Mouse (Mus musculus): ENCODE results near the gene Lrfn3. TPM values are rescaled to one million over a fixed set of nuclear protein-coding genes. Genes with fewer than 3 reads are reported as not detected.

The Lrfn3 gene
- polyA plus RNA-seq, 1 experiment from 2014 or later: 8.1 TPM

GRCm38 (mm10) chr7:30336384-30336783 lies 26.2 kb downstream of the Lrfn3 start:
- H3K9me3 ChIP-seq (replicated peaks): no peaks in the 10 kb centered on the region
- ATAC-seq: peak; percentile 56
- 2% methylated on average over 9 of the region's 9 CpGs for WGBS
- H3K27ac ChIP-seq: no peak overlapping the region
- no peak overlapping the region for H3K4me3 ChIP-seq
- peaks cover 27% of the 10 kb centered on the region for H3K4me1 ChIP-seq
- H3K4me2 ChIP-seq: peak overlapping the region; percentile 16; the same call in 1 of the 2 replicates
- peaks cover 24% of the 10 kb centered on the region for H3K27me3 ChIP-seq
- H3K36me3 ChIP-seq (ENCODE audit: poor library complexity, severe bottlenecking): no peaks in the 10 kb centered on the region
- no peak overlapping the region for H3K9ac ChIP-seq

- 75% methylated on average over 6 of the region's 6 CpGs for WGBS
- H3K27me3 ChIP-seq: peaks cover 24% of the 10 kb centered on the region
- H3K9me3 ChIP-seq (replicated peaks): no peaks in the 10 kb centered on the region
- no peaks in the 10 kb centered on the region for H3K36me3 ChIP-seq (ENCODE audit: poor library complexity, severe bottlenecking)
- H3K27ac ChIP-seq: no peak overlapping the region
- ATAC-seq: no peak
- peaks cover 29% of the 10 kb centered on the region for H3K4me1 ChIP-seq
- H3K4me3 ChIP-seq: no peak overlapping the region
- H3K9ac ChIP-seq: no peak overlapping the region
- no peak overlapping the region for H3K4me2 ChIP-seq
These were observed 26.9 kb downstream of the Lrfn3 start for GRCm38 (mm10) chr7:30335688-30336087.

GRCm38 (mm10) chr7:30334563-30334962 lies 28.0 kb downstream of the Lrfn3 start:
- Histone ChIP-seq H3K4me2 (no peak overlapping the region), H3K27me3 (peaks cover 22% of the 10 kb centered on the region), H3K9ac (peak overlapping the region; percentile 22; the same call in 1 of the 2 replicates), H3K9me3 (replicated peaks) (no peaks in the 10 kb centered on the region), H3K4me3 (no peak overlapping the region), H3K4me1 (peaks cover 29% of the 10 kb centered on the region), H3K36me3 (ENCODE audit: poor library complexity, severe bottlenecking) (no peaks in the 10 kb centered on the region), H3K27ac (no peak overlapping the region)
- WGBS: 52% methylated on average over 5 of the region's 5 CpGs
- ATAC-seq: no peak

GRCm38 (mm10) chr7:30333436-30333835 lies 29.1 kb downstream of the Lrfn3 start:
- H3K4me2 ChIP-seq: no peak overlapping the region
- H3K4me1 ChIP-seq: peaks cover 29% of the 10 kb centered on the region
- WGBS: 31% methylated on average over 4 of the region's 4 CpGs
- no peak; the same call in 1 of the 2 replicates for ATAC-seq
- H3K27ac ChIP-seq: no peak overlapping the region
- no peak overlapping the region for H3K9ac ChIP-seq
- H3K36me3 ChIP-seq (ENCODE audit: poor library complexity, severe bottlenecking): no peaks in the 10 kb centered on the region
- no peaks in the 10 kb centered on the region for H3K9me3 ChIP-seq (replicated peaks)
- peaks cover 19% of the 10 kb centered on the region for H3K27me3 ChIP-seq
- no peak overlapping the region for H3K4me3 ChIP-seq

GRCm38 (mm10) chr7:30332622-30333259 lies 29.8 kb downstream of the Lrfn3 start:
- Histone ChIP-seq H3K27me3 (peaks cover 19% of the 10 kb centered on the region), H3K4me2 (peak overlapping the region; percentile 47; the same call in 1 of the 2 replicates), H3K4me1 (peaks cover 29% of the 10 kb centered on the region), H3K27ac (no peak overlapping the region), H3K9ac (no peak overlapping the region), H3K9me3 (replicated peaks) (no peaks in the 10 kb centered on the region), H3K4me3 (no peak overlapping the region), H3K36me3 (ENCODE audit: poor library complexity, severe bottlenecking) (no peaks in the 10 kb centered on the region)
- WGBS: 62% methylated on average over 18 of the region's 18 CpGs
- no peak for ATAC-seq

- peak; percentile 92 for ATAC-seq
These were observed 30.7 kb downstream of the Lrfn3 start for GRCm38 (mm10) chr7:30331887-30332286.

GRCm38 (mm10) chr7:30328379-30328778 lies 34.2 kb downstream of the Lrfn3 start:
- no peak overlapping the region for H3K4me3 ChIP-seq
- H3K27me3 ChIP-seq: peaks cover 5% of the 10 kb centered on the region; the same call in 1 of the 2 replicates
- no peak for ATAC-seq
- H3K9ac ChIP-seq: no peak overlapping the region
- H3K4me1 ChIP-seq: peaks cover 20% of the 10 kb centered on the region
- no peaks in the 10 kb centered on the region; the same call in 1 of the 2 replicates for H3K9me3 ChIP-seq (replicated peaks)
- H3K4me2 ChIP-seq: no peak overlapping the region
- H3K27ac ChIP-seq: no peak overlapping the region
- WGBS: 50% methylated on average over 10 of the region's 10 CpGs
- H3K36me3 ChIP-seq (ENCODE audit: poor library complexity, severe bottlenecking): no peaks in the 10 kb centered on the region

More at GRCm38 (mm10) chr7:30331887-30332286, 30.7 kb downstream of the Lrfn3 start:
- Histone ChIP-seq H3K36me3 (ENCODE audit: poor library complexity, severe bottlenecking) (no peaks in the 10 kb centered on the region), H3K27me3 (peaks cover 21% of the 10 kb centered on the region), H3K4me1 (peaks cover 33% of the 10 kb centered on the region), H3K4me3 (peak overlapping the region; percentile 21), H3K4me2 (peak overlapping the region; percentile 47), H3K9ac (no peak overlapping the region), H3K27ac (no peak overlapping the region), H3K9me3 (replicated peaks) (no peaks in the 10 kb centered on the region)
- 5% methylated on average over 13 of the region's 13 CpGs for WGBS

- H3K4me3 ChIP-seq: no peak overlapping the region
- peaks cover 17% of the 10 kb centered on the region for H3K4me1 ChIP-seq
- no peak overlapping the region for H3K27ac ChIP-seq
- ATAC-seq: no peak
- H3K36me3 ChIP-seq (ENCODE audit: poor library complexity, severe bottlenecking): no peaks in the 10 kb centered on the region
- no peak overlapping the region for H3K4me2 ChIP-seq
- 61% methylated on average over 15 of the region's 15 CpGs for WGBS
- H3K9ac ChIP-seq: no peak overlapping the region
- no peaks in the 10 kb centered on the region; the same call in 1 of the 2 replicates for H3K9me3 ChIP-seq (replicated peaks)
- peaks cover 5% of the 10 kb centered on the region; the same call in 1 of the 2 replicates for H3K27me3 ChIP-seq
These were observed 35.4 kb downstream of the Lrfn3 start for GRCm38 (mm10) chr7:30327140-30327539.

- Histone ChIP-seq H3K9me3 (replicated peaks) (no peaks in the 10 kb centered on the region; the same call in 1 of the 2 replicates), H3K4me1 (peaks cover 16% of the 10 kb centered on the region), H3K27ac (no peak overlapping the region), H3K4me3 (no peak overlapping the region), H3K27me3 (peaks cover 5% of the 10 kb centered on the region; the same call in 1 of the 2 replicates), H3K36me3 (ENCODE audit: poor library complexity, severe bottlenecking) (no peaks in the 10 kb centered on the region), H3K4me2 (no peak overlapping the region), H3K9ac (no peak overlapping the region)
- ATAC-seq: no peak
These were observed 36.1 kb downstream of the Lrfn3 start for GRCm38 (mm10) chr7:30326427-30326826.

- Histone ChIP-seq H3K4me1 (peaks cover 23% of the 10 kb centered on the region), H3K9ac (no peak overlapping the region), H3K27ac (no peak overlapping the region), H3K27me3 (peaks cover 5% of the 10 kb centered on the region; the same call in 1 of the 2 replicates), H3K36me3 (ENCODE audit: poor library complexity, severe bottlenecking) (no peaks in the 10 kb centered on the region), H3K4me2 (no peak overlapping the region), H3K9me3 (replicated peaks) (no peaks in the 10 kb centered on the region; the same call in 1 of the 2 replicates), H3K4me3 (no peak overlapping the region)
- WGBS: 28% methylated on average over 2 of the region's 2 CpGs
- ATAC-seq: no peak
These were observed 37.2 kb downstream of the Lrfn3 start for GRCm38 (mm10) chr7:30325364-30325763.

- Histone ChIP-seq H3K9me3 (replicated peaks) (no peaks in the 10 kb centered on the region; the same call in 1 of the 2 replicates), H3K4me2 (no peak overlapping the region), H3K4me1 (peaks cover 23% of the 10 kb centered on the region), H3K27me3 (0 out of 2 replicates have a peak, but pooled peaks cover 5% of the 10 kb centered on the region), H3K27ac (no peak overlapping the region), H3K4me3 (no peak overlapping the region), H3K36me3 (ENCODE audit: poor library complexity, severe bottlenecking) (no peaks in the 10 kb centered on the region), H3K9ac (no peak overlapping the region)
- ATAC-seq: no peak
- 87% methylated on average over 5 of the region's 5 CpGs for WGBS
These were observed 38.1 kb downstream of the Lrfn3 start for GRCm38 (mm10) chr7:30324300-30324944.

GRCm38 (mm10) chr7:30323795-30324194 lies 38.8 kb downstream of the Lrfn3 start, which contains the start of gene Sdhaf1:
Gene Sdhaf1, minus strand, starts transcription at chr7:30323895.
- H3K9me3 ChIP-seq (replicated peaks): no peaks in the 10 kb centered on the region; the same call in 1 of the 2 replicates
- H3K4me2 ChIP-seq: peak within 1 kb of the TSS; percentile 86
- peak within 1 kb of the TSS; percentile 60 for H3K9ac ChIP-seq
- H3K4me3 ChIP-seq: peak within 1 kb of the TSS; percentile 83
- peak within 1 kb of the TSS; percentile 58; the same call in 1 of the 2 replicates for H3K27ac ChIP-seq
- no peaks in the 10 kb centered on the region for H3K36me3 ChIP-seq (ENCODE audit: poor library complexity, severe bottlenecking)
- H3K27me3 ChIP-seq: 0 out of 2 replicates have a peak, but pooled peaks cover 3% of the 10 kb centered on the region
- H3K4me1 ChIP-seq: peaks cover 23% of the 10 kb centered on the region
- no peak for ATAC-seq
- WGBS: 81% methylated on average over 3 of the region's 3 CpGs

All from forebrain, embryonic 13.5 days (tissue).